Mouse (Mus musculus) MEL (cell line): ENCODE results near the gene Tmem177. TPM values are rescaled to one million over a fixed set of nuclear protein-coding genes. Genes with fewer than 3 reads are reported as not detected.

Source experiments
- DNase-seq: peaks from one replicate; pipeline ENCODE4 v3.0.0; 2011; ENCODE audit warnings: low read depth, low spot score
- H3K27ac ChIP-seq: 2 replicates; pipeline ENCODE4 v1.5.1; 2012; ENCODE audit warnings: low read depth, mild to moderate bottlenecking, control low read depth, low read length, moderate library complexity; ENCODE audit not compliant: control insufficient read depth
- H3K27me3 ChIP-seq, 2 experiments: fragments of 150-350 bp in 1 of 2; sonication (generic) in 1 of 2; 2 replicates each; pipeline ENCODE4 v1.6.1; 2012; ENCODE audit warnings: low read length in 2 of 2, mild to moderate bottlenecking in 2 of 2, improper control_type of control experiment in 1 of 2, moderate library complexity in 1 of 2; ENCODE audit not compliant: insufficient read depth in 2 of 2, control insufficient read depth in 1 of 2
- H3K36me3 ChIP-seq, 2 experiments: 2 replicates each; pipeline ENCODE4 v1.6.1; 2012 to 2014; ENCODE audit warnings: low read length in 2 of 2, improper control_type of control experiment in 1 of 2, inconsistent platforms in 1 of 2, mild to moderate bottlenecking in 1 of 2; ENCODE audit not compliant: insufficient read depth in 2 of 2, control insufficient read depth in 1 of 2
- H3K4me1 ChIP-seq, 2 experiments: fragments of 150-350 bp in 1 of 2; sonication (generic) in 1 of 2; 2 replicates each; pipeline ENCODE4 v1.6.1; 2012; ENCODE audit warnings: low read length in 2 of 2, improper control_type of control experiment in 1 of 2, mild to moderate bottlenecking in 1 of 2; ENCODE audit not compliant: insufficient read depth in 2 of 2, control insufficient read depth in 1 of 2
- H3K4me3 ChIP-seq, 2 experiments: fragments of 150-350 bp in 1 of 2; sonication (generic) in 1 of 2; 2 replicates each; pipeline ENCODE4 v1.5.1; 2012; ENCODE audit warnings: low read depth in 2 of 2, low read length in 2 of 2, mild to moderate bottlenecking in 2 of 2, moderate library complexity in 2 of 2, control low read depth in 1 of 2, improper control_type of control experiment in 1 of 2; ENCODE audit not compliant: control insufficient read depth in 1 of 2, insufficient read depth in 1 of 2
- H3K79me2 ChIP-seq: 2 replicates; pipeline ENCODE4 v1.6.1; 2012; ENCODE audit warnings: mild to moderate bottlenecking, low read length, moderate library complexity; ENCODE audit not compliant: control insufficient read depth, poor library complexity, insufficient read depth
- H3K9ac ChIP-seq: 2 replicates; pipeline ENCODE4 v1.6.1; 2012; ENCODE audit warnings: low read depth, mild to moderate bottlenecking, control low read depth, low read length, moderate library complexity; ENCODE audit not compliant: control insufficient read depth, poor library complexity, severe bottlenecking
- H3K9me3 ChIP-seq: fragments of 150-350 bp; sonication (generic); replicated peaks from 2 replicates; pipeline ENCODE4 v1.6.1; 2012; ENCODE audit warnings: mild to moderate bottlenecking, low read length, improper control_type of control experiment, moderate library complexity; ENCODE audit not compliant: insufficient read depth
- CHD2 ChIP-seq: IDR thresholded peaks from 2 replicates; pipeline ENCODE4 v1.6.1; 2011; ENCODE audit warnings: low read length, improper control_type of control experiment
- CTCF ChIP-seq, 3 experiments: IDR thresholded peaks in 2 of 3; conservative IDR thresholded peaks in 1 of 3; 2 replicates each; pipeline ENCODE4 v1.5.1; 2011 to 2012; ENCODE audit warnings: low read length in 3 of 3, low read depth in 2 of 3, mild to moderate bottlenecking in 2 of 3, improper control_type of control experiment in 1 of 3, inconsistent platforms in 1 of 3, mixed read lengths in 1 of 3, moderate library complexity in 1 of 3; ENCODE audit not compliant: control insufficient read depth in 1 of 3, insufficient read depth in 1 of 3, poor library complexity in 1 of 3, severe bottlenecking in 1 of 3
- GATA1 ChIP-seq: IDR thresholded peaks from 2 replicates; pipeline ENCODE4 v1.6.1; 2011; ENCODE audit warnings: low read depth, low read length, improper control_type of control experiment
- KAT2A ChIP-seq: conservative IDR thresholded peaks from 2 replicates; pipeline ENCODE4 v1.6.1; 2012; ENCODE audit warnings: low read depth, low read length, improper control_type of control experiment, inconsistent platforms
- MXI1 ChIP-seq: IDR thresholded peaks from 2 replicates; pipeline ENCODE4 v1.6.1; 2011; ENCODE audit warnings: mild to moderate bottlenecking, low read depth, low read length, improper control_type of control experiment
- MYB ChIP-seq: IDR thresholded peaks from 2 replicates; pipeline ENCODE4 v1.6.1; 2011; ENCODE audit warnings: mild to moderate bottlenecking, low read depth, low read length, improper control_type of control experiment
- POLR2AphosphoS2 ChIP-seq: IDR thresholded peaks from 2 replicates; pipeline ENCODE4 v1.6.1; 2011; ENCODE audit warnings: low read length, improper control_type of control experiment
- POLR2AphosphoS5 ChIP-seq: IDR thresholded peaks from 2 replicates; pipeline ENCODE4 v1.6.1; 2012; ENCODE audit warnings: low read depth, borderline replicate concordance, mild to moderate bottlenecking, inconsistent platforms, low read length, moderate library complexity, mixed read lengths
- RAD21 ChIP-seq: IDR thresholded peaks from 2 replicates; pipeline ENCODE4 v1.6.1; 2011; ENCODE audit warnings: mild to moderate bottlenecking, low read depth, low read length, improper control_type of control experiment
- RCOR1 ChIP-seq: IDR thresholded peaks from 2 replicates; pipeline ENCODE4 v1.6.1; 2012; ENCODE audit warnings: low read depth, mild to moderate bottlenecking, inconsistent platforms, low read length, improper control_type of control experiment
- USF1 ChIP-seq: IDR thresholded peaks from 2 replicates; pipeline ENCODE4 v1.6.1; 2014; ENCODE audit warnings: low read depth, mild to moderate bottlenecking, inconsistent platforms, low read length, improper control_type of control experiment, moderate library complexity
- polyA plus RNA-seq, 2 experiments: library from polyadenylated mRNA; stranded (reverse) in 1 of 2; unstranded in 1 of 2; fragments of >175 nt in 1 of 2; fragments of >200 nt in 1 of 2; gene quantifications; 2 replicates each; pipeline versions ENCODE4 v1.2.1 to v1.2.4; 2012; ENCODE audit warnings: low replicate concordance in 2 of 2, low read depth in 1 of 2; ENCODE audit not compliant: insufficient read length in 2 of 2, insufficient read depth in 1 of 2, missing spikeins in 1 of 2
- total RNA-seq: library from RNA; depleted of rRNA; stranded (reverse); fragments of 300-350 nt; gene quantifications from 2 replicates; pipeline ENCODE4 v1.2.3, GENCODE M21; 2012; rRNA removed

Gene Tmem177
- total and polyA plus RNA-seq, 3 experiments = 6.0 to 7.5 TPM; not detected in 1

GRCm38 (mm10) chr1:119863507-119864296 is 49.3 kb downstream of the Tmem177 start:
- Histone ChIP-seq H3K9me3 (no peaks in the 10 kb centered on the region), H3K27ac (no peak overlapping the region)
- TF ChIP-seq MYB (no peak), CTCF (IDR thresholded peaks at IDR 0.05 in 2 of 3, conservative IDR thresholded peaks at IDR 0.05 in 1 of 3; ENCODE audit: control insufficient read depth in 1 of 3, insufficient read depth in 1 of 3, low read depth in 2 of 3, low read length in 3 of 3, poor library complexity in 1 of 3, severe bottlenecking in 1 of 3) (no peak), KAT2A (no peak), MXI1 (no peak), POLR2AphosphoS5 (no peak), POLR2AphosphoS2 (no peak), RCOR1 (no peak), USF1 (no peak), CHD2 (no peak)

GRCm38 (mm10) chr1:119859566-119859965 is 53.4 kb downstream of the Tmem177 start:
- no peak for DNase-seq
- Histone ChIP-seq H3K36me3 (no peaks in the 10 kb centered on the region), H3K27ac (no peak overlapping the region), H3K4me3 (no peak overlapping the region), H3K9me3 (no peaks in the 10 kb centered on the region), H3K27me3 (0 out of 4 replicates have a peak, but pooled peaks cover 0 to 1% of the 10 kb centered on the region in 2 experiments), H3K79me2 (no peaks in the 10 kb centered on the region), H3K4me1 (no peaks in the 10 kb centered on the region), H3K9ac (no peak overlapping the region)
- TF ChIP-seq RAD21 (no peak), GATA1 (no peak)

More at GRCm38 (mm10) chr1:119863507-119864296, 49.3 kb downstream of the Tmem177 start:
- Histone ChIP-seq H3K79me2 (no peaks in the 10 kb centered on the region), H3K27me3 (peaks cover 0 to 3% of the 10 kb centered on the region in 2 experiments; a peak in 1 of 4 replicates), H3K4me3 (no peak overlapping the region), H3K4me1 (no peaks in the 10 kb centered on the region), H3K36me3 (no peaks in the 10 kb centered on the region), H3K9ac (no peak overlapping the region)
- DNase-seq = no peak

Other genes with a start within 250 kb of the Tmem177 start
- 8.7 and 9.5 TPM in 2 replicates for gene Ptpn4, start 75.6 kb downstream of the Tmem177 start, total RNA-seq
- gene Ptpn4, start 75.6 kb downstream of the Tmem177 start, polyA plus RNA-seq = 100 to 1,000 TPM in 1 of 2 experiments, 1 to 10 TPM in 1; 6.2 to 527 TPM
- not detected in 2 replicates for gene Cfap221, start 84.0 kb upstream of the Tmem177 start, total RNA-seq
- not detected for gene Cfap221, start 84.0 kb upstream of the Tmem177 start, polyA plus RNA-seq
- not detected in 2 replicates for gene Sctr, start 93.7 kb upstream of the Tmem177 start, total RNA-seq
- not detected for gene Sctr, start 93.7 kb upstream of the Tmem177 start, polyA plus RNA-seq
- 2.6 TPM in 2 replicates for gene Tmem37, start 160.9 kb upstream of the Tmem177 start, total RNA-seq
- gene Tmem37, start 160.9 kb upstream of the Tmem177 start, polyA plus RNA-seq = 1 to 10 TPM in 1 of 2 experiments, not detected in 1; 9.1 TPM
- gene Dbi, start 207.9 kb upstream of the Tmem177 start, total RNA-seq = 164 and 220 TPM in 2 replicates
- gene Dbi, start 207.9 kb upstream of the Tmem177 start, polyA plus RNA-seq = 100 to 1,000 TPM in 1 of 2 experiments, not detected in 1; 149 TPM
- 13.8 and 15.1 TPM in 2 replicates for gene 3110009E18Rik, start 208.0 kb upstream of the Tmem177 start, total RNA-seq
- gene 3110009E18Rik, start 208.0 kb upstream of the Tmem177 start, polyA plus RNA-seq = 10 to 100 TPM in 1 of 2 experiments, not detected in 1; 16.5 TPM